Mouse (Mus musculus) CH12.LX (cell line): ENCODE data around the gene Zswim3. TPM values are rescaled to one million over a fixed set of nuclear protein-coding genes. Genes with fewer than 3 reads are reported as not detected.

Experiments
- DNase-seq: peaks from one replicate; pipeline ENCODE4 v3.0.0-alpha.2; 2013; ENCODE audit errors: extremely low read depth
- H3K27ac ChIP-seq: 2 replicates; pipeline ENCODE4 v1.5.1; 2012; ENCODE audit warnings: low read depth, mild to moderate bottlenecking, control low read depth, moderate library complexity; ENCODE audit not compliant: insufficient read depth
- H3K27me3 ChIP-seq: replicated peaks from 2 replicates; pipeline ENCODE3; 2012; ENCODE audit warnings: inconsistent platforms
- H3K36me3 ChIP-seq, 2 experiments: replicated peaks in 1 of 2; 2 replicates each; pipeline versions ENCODE3 to v1.6.1; 2012; ENCODE audit warnings: inconsistent platforms in 1 of 2, low read length in 1 of 2, mild to moderate bottlenecking in 1 of 2, mixed read lengths in 1 of 2, moderate library complexity in 1 of 2; ENCODE audit not compliant: control insufficient read depth in 1 of 2, insufficient read depth in 1 of 2
- H3K4me1 ChIP-seq, 2 experiments: 2 replicates each; pipeline ENCODE4 v1.6.1; 2012; ENCODE audit warnings: inconsistent platforms in 1 of 2, moderate library complexity in 1 of 2; ENCODE audit not compliant: insufficient read depth in 2 of 2, control insufficient read depth in 1 of 2
- H3K4me2 ChIP-seq: 2 replicates; pipeline ENCODE4 v1.6.1; 2012; ENCODE audit warnings: low read depth, mild to moderate bottlenecking, control low read depth; ENCODE audit not compliant: poor library complexity, insufficient read depth, severe bottlenecking
- H3K4me3 ChIP-seq, 3 experiments: fragments of 150-350 bp in 1 of 3; sonication (generic) in 1 of 3; replicated peaks in 1 of 3; 2 replicates each; pipeline versions ENCODE3 to v1.5.1; 2011 to 2012; ENCODE audit warnings: low read depth in 2 of 3, low read length in 2 of 3, mild to moderate bottlenecking in 2 of 3, moderate library complexity in 2 of 3, control low read depth in 1 of 3, improper control_type of control experiment in 1 of 3, inconsistent platforms in 1 of 3, mixed read lengths in 1 of 3; ENCODE audit not compliant: poor library complexity in 1 of 3
- H3K79me2 ChIP-seq: replicated peaks from 2 replicates; pipeline ENCODE4 v1.6.1; 2012; ENCODE audit warnings: mild to moderate bottlenecking, moderate library complexity; ENCODE audit not compliant: control insufficient read depth, poor library complexity, insufficient read depth, severe bottlenecking; ENCODE audit errors: extremely low read depth
- H3K9ac ChIP-seq: 2 replicates; pipeline ENCODE4 v1.6.1; 2012; ENCODE audit warnings: low read depth, mild to moderate bottlenecking, control low read depth, moderate library complexity; ENCODE audit not compliant: insufficient read depth
- H3K9me3 ChIP-seq: replicated peaks from 2 replicates; pipeline ENCODE3; 2012; ENCODE audit warnings: low read length, inconsistent platforms, mixed read lengths
- BHLHE40 ChIP-seq: IDR thresholded peaks from 2 replicates; pipeline ENCODE4 v1.6.1; 2011; ENCODE audit warnings: mild to moderate bottlenecking, low read depth, low read length, improper control_type of control experiment
- CHD1 ChIP-seq: IDR thresholded peaks from 2 replicates; pipeline ENCODE4 v1.6.1; 2012; ENCODE audit warnings: low read depth, low read length, improper control_type of control experiment, inconsistent platforms
- CHD2 ChIP-seq: IDR thresholded peaks from 2 replicates; pipeline ENCODE4 v1.6.1; 2011; ENCODE audit warnings: low read length, improper control_type of control experiment
- CTCF ChIP-seq, 2 experiments: IDR thresholded peaks in 1 of 2; conservative IDR thresholded peaks in 1 of 2; 2 replicates each; pipeline ENCODE4 v1.5.1; 2011 to 2012; ENCODE audit warnings: low read depth in 2 of 2, low read length in 2 of 2, improper control_type of control experiment in 1 of 2, inconsistent platforms in 1 of 2, mild to moderate bottlenecking in 1 of 2, moderate library complexity in 1 of 2
- E2F4 ChIP-seq: IDR thresholded peaks from 2 replicates; pipeline ENCODE4 v1.6.1; 2011; ENCODE audit warnings: low read depth, low read length, improper control_type of control experiment; ENCODE audit not compliant: insufficient replicate concordance
- ELF1 ChIP-seq: IDR thresholded peaks from 2 replicates; pipeline ENCODE4 v1.6.1; 2014; ENCODE audit warnings: low read depth, mild to moderate bottlenecking, inconsistent platforms, low read length, improper control_type of control experiment
- EP300 ChIP-seq: IDR thresholded peaks from 2 replicates; pipeline ENCODE4 v1.6.1; 2011; ENCODE audit warnings: low read length, improper control_type of control experiment
- ETS1 ChIP-seq: conservative IDR thresholded peaks from 2 replicates; pipeline ENCODE4 v1.6.1; 2012; ENCODE audit warnings: low read depth, mild to moderate bottlenecking, inconsistent platforms, low read length, improper control_type of control experiment, moderate library complexity
- GABPA ChIP-seq: IDR thresholded peaks from 2 replicates; pipeline ENCODE4 v1.6.1; 2012; ENCODE audit warnings: low read depth, low read length, improper control_type of control experiment, inconsistent platforms; ENCODE audit not compliant: insufficient replicate concordance
- HCFC1 ChIP-seq: IDR thresholded peaks from 2 replicates; pipeline ENCODE4 v1.6.1; 2012; ENCODE audit warnings: low read depth, mild to moderate bottlenecking, inconsistent platforms, low read length, improper control_type of control experiment
- IRF4 ChIP-seq: IDR thresholded peaks from 2 replicates; pipeline ENCODE4 v1.6.1; 2014; ENCODE audit warnings: low read depth, mild to moderate bottlenecking, inconsistent platforms, low read length, improper control_type of control experiment
- JUN ChIP-seq: IDR thresholded peaks from 2 replicates; pipeline ENCODE4 v1.6.1; 2011; ENCODE audit warnings: low read depth, mild to moderate bottlenecking, low read length, improper control_type of control experiment, moderate library complexity; ENCODE audit not compliant: insufficient read depth
- JUND ChIP-seq: conservative IDR thresholded peaks from 2 replicates; pipeline ENCODE4 v1.6.1; 2011; ENCODE audit warnings: low read depth, low read length, improper control_type of control experiment
- KAT2A ChIP-seq: IDR thresholded peaks from 2 replicates; pipeline ENCODE4 v1.6.1; 2012; ENCODE audit warnings: low read length, improper control_type of control experiment, inconsistent platforms; ENCODE audit not compliant: insufficient replicate concordance
- MAFK ChIP-seq: IDR thresholded peaks from 2 replicates; pipeline ENCODE4 v1.6.1; 2011; ENCODE audit warnings: low read length, improper control_type of control experiment; ENCODE audit not compliant: insufficient replicate concordance
- MAX ChIP-seq: IDR thresholded peaks from 2 replicates; pipeline ENCODE4 v1.6.1; 2011; ENCODE audit warnings: low read length, improper control_type of control experiment
- MAZ ChIP-seq: IDR thresholded peaks from 2 replicates; pipeline ENCODE4 v1.6.1; 2012; ENCODE audit warnings: low read depth, mild to moderate bottlenecking, inconsistent platforms, low read length, improper control_type of control experiment, moderate library complexity
- MEF2A ChIP-seq: IDR thresholded peaks from 2 replicates; pipeline ENCODE4 v1.6.1; 2014; ENCODE audit warnings: low read depth, mild to moderate bottlenecking, inconsistent platforms, low read length, improper control_type of control experiment, borderline replicate concordance
- MXI1 ChIP-seq: IDR thresholded peaks from 2 replicates; pipeline ENCODE4 v1.6.1; 2011; ENCODE audit warnings: mild to moderate bottlenecking, low read depth, low read length, improper control_type of control experiment
- MYC ChIP-seq: IDR thresholded peaks from 2 replicates; pipeline ENCODE4 v1.6.1; 2011; ENCODE audit warnings: low read depth, mild to moderate bottlenecking, improper control_type of control experiment, low read length
- NELFE ChIP-seq: IDR thresholded peaks from 2 replicates; pipeline ENCODE4 v1.6.1; 2011; ENCODE audit warnings: low read depth, low read length, improper control_type of control experiment
- NRF1 ChIP-seq: IDR thresholded peaks from 2 replicates; pipeline ENCODE4 v1.6.1; 2014; ENCODE audit warnings: low read depth, mild to moderate bottlenecking, inconsistent platforms, low read length, improper control_type of control experiment, moderate library complexity
- PAX5 ChIP-seq: IDR thresholded peaks from 2 replicates; pipeline ENCODE4 v1.6.1; 2012; ENCODE audit warnings: low read length, inconsistent platforms, mixed read lengths
- POLR2A ChIP-seq: IDR thresholded peaks from 2 replicates; pipeline ENCODE4 v1.6.1; 2011; ENCODE audit warnings: low read depth, mild to moderate bottlenecking, improper control_type of control experiment, low read length
- POLR2AphosphoS2 ChIP-seq: IDR thresholded peaks from 2 replicates; pipeline ENCODE4 v1.6.1; 2011; ENCODE audit warnings: low read depth, low read length, improper control_type of control experiment
- RAD21 ChIP-seq: IDR thresholded peaks from 2 replicates; pipeline ENCODE4 v1.6.1; 2011; ENCODE audit warnings: low read depth, mild to moderate bottlenecking, low read length, improper control_type of control experiment, moderate library complexity
- RCOR1 ChIP-seq: conservative IDR thresholded peaks from 2 replicates; pipeline ENCODE4 v1.6.1; 2012; ENCODE audit warnings: low read depth, mild to moderate bottlenecking, inconsistent platforms, low read length, improper control_type of control experiment
- SIN3A ChIP-seq: IDR thresholded peaks from 2 replicates; pipeline ENCODE4 v1.6.1; 2012; ENCODE audit warnings: low read length, improper control_type of control experiment, inconsistent platforms
- SMC3 ChIP-seq: IDR thresholded peaks from 2 replicates; pipeline ENCODE4 v1.6.1; 2011; ENCODE audit warnings: low read depth, low read length, improper control_type of control experiment
- TBP ChIP-seq: conservative IDR thresholded peaks from 2 replicates; pipeline ENCODE4 v1.6.1; 2011; ENCODE audit warnings: low read depth, low read length, improper control_type of control experiment
- TCF12 ChIP-seq: IDR thresholded peaks from 2 replicates; pipeline ENCODE4 v1.6.1; 2014; ENCODE audit warnings: low read depth, mild to moderate bottlenecking, inconsistent platforms, low read length, improper control_type of control experiment
- UBTF ChIP-seq: IDR thresholded peaks from 2 replicates; pipeline ENCODE4 v1.6.1; 2012; ENCODE audit warnings: low read depth, mild to moderate bottlenecking, inconsistent platforms, low read length, improper control_type of control experiment, moderate library complexity
- USF1 ChIP-seq: IDR thresholded peaks from 2 replicates; pipeline ENCODE4 v1.6.1; 2014; ENCODE audit warnings: low read depth, mild to moderate bottlenecking, inconsistent platforms, low read length, improper control_type of control experiment
- USF2 ChIP-seq: conservative IDR thresholded peaks from 2 replicates; pipeline ENCODE4 v1.6.1; 2011; ENCODE audit warnings: low read depth, low read length, improper control_type of control experiment
- ZC3H11A ChIP-seq: IDR thresholded peaks from 2 replicates; pipeline ENCODE4 v1.6.1; 2012; ENCODE audit warnings: low read depth, mild to moderate bottlenecking, inconsistent platforms, low read length, improper control_type of control experiment
- ZKSCAN1 ChIP-seq: IDR thresholded peaks from 2 replicates; pipeline ENCODE4 v1.6.1; 2012; ENCODE audit warnings: low read depth, inconsistent platforms, low read length, improper control_type of control experiment, borderline replicate concordance
- ZMIZ1 ChIP-seq: IDR thresholded peaks from 2 replicates; pipeline ENCODE4 v1.6.1; 2012; ENCODE audit warnings: low read depth, mild to moderate bottlenecking, inconsistent platforms, low read length, improper control_type of control experiment
- ZNF384 ChIP-seq: IDR thresholded peaks from 2 replicates; pipeline ENCODE4 v1.6.1; 2012; ENCODE audit warnings: low read depth, low read length, improper control_type of control experiment, inconsistent platforms
- dilution Hi-C: fragments of 300-500 bp; cut with MboI; formaldehyde crosslinking; loops from 2 replicates; pipeline ENCODE4 v1.14.3; 2020; ENCODE audit warnings: low sequenced_read_pairs; ENCODE audit not compliant: extremely low pct_unique_long_range_greater_than_20kb, extremely low pct_ligation_motif_present
- in situ Hi-C: fragments of 300-500 bp; cut with MboI; formaldehyde crosslinking; loops from 3 replicates; pipeline ENCODE4 v1.14.3; 2019; ENCODE audit warnings: low sequenced_read_pairs, low pct_ligation_motif_present, low pct_unique_long_range_greater_than_20kb, mixed read lengths
- polyA plus RNA-seq: library from polyadenylated mRNA; unstranded; fragments of >175 nt; gene quantifications from 2 replicates; pipeline ENCODE4 v1.2.1, GENCODE M21; 2012; ENCODE audit warnings: low read depth; ENCODE audit not compliant: insufficient read length
- total RNA-seq, 2 experiments: library from RNA; depleted of rRNA; stranded (reverse); fragments of 300-350 nt in 1 of 2; fragments of >200 nt in 1 of 2; gene quantifications; 2 replicates each; pipeline ENCODE4 v1.2.3; 2012 to 2014

The Zswim3 gene
- total and polyA plus RNA-seq, 3 experiments = 2.3 to 3.5 (median 2.5) TPM

- no peak overlapping the region for H3K9ac ChIP-seq
- H3K79me2 ChIP-seq = no peaks in the 10 kb centered on the region
- TF ChIP-seq PAX5 (no peak), POLR2A (no peak), CTCF (conservative IDR thresholded peaks at IDR 0.05 in 1 of 2, IDR thresholded peaks at IDR 0.05 in 1 of 2; ENCODE audit: low read depth in 2 of 2, low read length in 2 of 2) (no peak), MAFK (0 out of 2 replicates have a peak, but pooled peaks have one; percentile 15), GABPA (no peak), ZMIZ1 (no peak), EP300 (peak; percentile 96), ZC3H11A (no peak), TCF12 (peak; percentile 78), SMC3 (no peak), ETS1 (peak; percentile 51; the same call in 1 of the 2 replicates), ZNF384 (no peak), RAD21 (no peak), ZKSCAN1 (no peak), BHLHE40 (peak; percentile 43; the same call in 1 of the 2 replicates), MYC (0 out of 2 replicates have a peak, but pooled peaks have one; percentile 56), UBTF (no peak), CHD2 (0 out of 2 replicates have a peak, but pooled peaks have one; percentile 55), KAT2A (0 out of 2 replicates have a peak, but pooled peaks have one; percentile 41), E2F4 (0 out of 2 replicates have a peak, but pooled peaks have one; percentile 19), JUN (no peak), POLR2AphosphoS2 (no peak), TBP (no peak), NRF1 (no peak), MXI1 (no peak), RCOR1 (peak; percentile 81), USF1 (no peak), USF2 (no peak), ELF1 (0 out of 2 replicates have a peak, but pooled peaks have one; percentile 21), IRF4 (peak; percentile 88), HCFC1 (no peak), NELFE (no peak), MEF2A (peak; percentile 52; the same call in 1 of the 2 replicates), CHD1 (no peak), SIN3A (no peak), MAX (0 out of 2 replicates have a peak, but pooled peaks have one; percentile 40), MAZ (no peak), JUND (no peak; the same call in 1 of the 2 replicates)
- DNase-seq = peak; percentile 60
- in situ Hi-C loops = no loop called here
- peaks cover 5% of the 10 kb centered on the region for H3K9me3 ChIP-seq
- dilution Hi-C loops = no loop called here
- H3K4me3 ChIP-seq = no peak overlapping the region
- H3K4me2 ChIP-seq = no peak overlapping the region
- H3K36me3 ChIP-seq = no peaks in the 10 kb centered on the region
- H3K4me1 ChIP-seq = peaks cover 0 to 37% of the 10 kb centered on the region in 2 experiments; a peak in 3 of 4 replicates
- no peak overlapping the region for H3K27ac ChIP-seq
- peaks cover 6% of the 10 kb centered on the region for H3K27me3 ChIP-seq
Observed at GRCm38 (mm10) chr2:164862179-164862861, 57.4 kb downstream of the Zswim3 start.
